Mouse (Mus musculus): Measurements from ENCODE around the gene Hand1.
"Not testable (repeated sequence)": the region's sequence is repeated elsewhere in the genome, so short reads cannot be mapped to it uniquely, and the experiment has no call there.

Gene Hand1

GRCm38 (mm10) chr11:57832552-57833201 lies at the start of gene Hand1:
Hand1 (minus strand) TSS chr11:57832818.
- DNase-seq (ENCODE audit: low spot score in 2 of 2), result no peak

GRCm38 (mm10) chr11:57876157-57876556 lies 43.5 kb upstream of the Hand1 start:
- no peak for DNase-seq (ENCODE audit: low spot score in 2 of 2)

GRCm38 (mm10) chr11:57873014-57873413 lies 40.4 kb upstream of the Hand1 start:
- no peak for DNase-seq (ENCODE audit: low spot score in 2 of 2)

GRCm38 (mm10) chr11:57868753-57869460 lies 36.3 kb upstream of the Hand1 start:
- DNase-seq (ENCODE audit: low spot score in 2 of 2), result no peak

GRCm38 (mm10) chr11:57866466-57866865 lies 33.8 kb upstream of the Hand1 start:
- no peak for DNase-seq (ENCODE audit: low spot score in 2 of 2)

GRCm38 (mm10) chr11:57864577-57864976 lies 32.0 kb upstream of the Hand1 start:
- DNase-seq (ENCODE audit: low spot score in 2 of 2), result no peak

GRCm38 (mm10) chr11:57862088-57862487 lies 29.5 kb upstream of the Hand1 start:
- no peak for DNase-seq (ENCODE audit: low spot score in 2 of 2)

- DNase-seq (ENCODE audit: low spot score in 2 of 2), result no peak
These were observed 25.1 kb upstream of the Hand1 start for GRCm38 (mm10) chr11:57857709-57858108.

GRCm38 (mm10) chr11:57853571-57853970 lies 21.0 kb upstream of the Hand1 start:
- DNase-seq (ENCODE audit: low spot score in 2 of 2), result no peak

GRCm38 (mm10) chr11:57850931-57851330 lies 18.3 kb upstream of the Hand1 start:
- no peak for DNase-seq (ENCODE audit: low spot score in 2 of 2)

- no peak for DNase-seq (ENCODE audit: low spot score in 2 of 2)
These were observed 17.7 kb upstream of the Hand1 start for GRCm38 (mm10) chr11:57850298-57850697.

- DNase-seq (ENCODE audit: low spot score in 2 of 2), result no peak
These were observed 14.8 kb upstream of the Hand1 start for GRCm38 (mm10) chr11:57847396-57847795.

GRCm38 (mm10) chr11:57846421-57847363 lies 14.1 kb upstream of the Hand1 start:
- not testable (repeated sequence) for DNase-seq (ENCODE audit: low spot score in 2 of 2)

- DNase-seq (ENCODE audit: low spot score in 2 of 2), result no peak
These were observed 8.8 kb upstream of the Hand1 start for GRCm38 (mm10) chr11:57841391-57841790.

- DNase-seq (ENCODE audit: low spot score in 2 of 2), result no peak
These were observed 8.4 kb upstream of the Hand1 start for GRCm38 (mm10) chr11:57840986-57841385.

GRCm38 (mm10) chr11:57837861-57838680 lies 5.5 kb upstream of the Hand1 start:
- no peak for DNase-seq (ENCODE audit: low spot score in 2 of 2)

- no peak for DNase-seq (ENCODE audit: low spot score in 2 of 2)
These were observed 4.5 kb upstream of the Hand1 start for GRCm38 (mm10) chr11:57836872-57837680.

- no peak for DNase-seq (ENCODE audit: low spot score in 2 of 2)
These were observed 3.8 kb upstream of the Hand1 start for GRCm38 (mm10) chr11:57836401-57836800.

GRCm38 (mm10) chr11:57835931-57836330 lies 3.3 kb upstream of the Hand1 start:
- DNase-seq (ENCODE audit: low spot score in 2 of 2), result no peak

- DNase-seq (ENCODE audit: low spot score in 2 of 2), result no peak
These were observed 2.7 kb upstream of the Hand1 start for GRCm38 (mm10) chr11:57835331-57835730.

GRCm38 (mm10) chr11:57834031-57834430 lies 1.4 kb upstream of the Hand1 start:
- DNase-seq (ENCODE audit: low spot score in 2 of 2), result no peak

Data from frontal cortex, postnatal 14 days (tissue).